Mouse (Mus musculus): ENCODE measurements around the gene Defb43. TPM values are rescaled to one million over a fixed set of nuclear protein-coding genes. Genes with fewer than 3 reads are reported as not detected.

Gene Defb43
- not detected in 2 replicates for polyA plus RNA-seq (2016; fragmentation: Nextera tagmentation; extraction: Ambion mirVana)

DNA sequence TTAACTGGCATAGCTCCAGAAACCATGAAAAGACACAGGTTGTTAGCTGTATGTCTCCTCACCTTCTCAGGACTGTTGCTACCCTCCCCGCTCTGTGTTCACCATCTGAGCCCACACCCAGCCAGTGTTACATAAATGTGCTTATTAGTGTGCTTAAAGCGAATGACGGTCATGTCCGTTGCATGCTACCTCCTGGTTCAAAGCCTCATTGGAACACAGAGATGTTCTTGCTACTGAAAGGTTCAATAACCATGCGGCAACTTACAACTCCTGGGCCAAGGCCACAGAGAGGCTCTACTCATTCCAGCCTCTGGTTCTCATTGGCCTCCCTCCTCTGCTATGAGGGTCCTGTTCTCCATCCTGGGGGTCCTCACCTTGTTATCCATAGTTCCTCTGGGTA is at the start of gene Defb43:
Defb43 (plus strand) TSS at position 301 of the 400 bp plus-strand sequence.
- Histone ChIP-seq H3K9me3 (no peaks in the 10 kb centered on the region), H3K27me3 (replicated peaks; ENCODE audit: low read depth, poor library complexity, severe bottlenecking) (no peaks in the 10 kb centered on the region), H3K4me3 (no peak within 1 kb of the TSS), H3K27ac (replicated peaks) (no peak within 1 kb of the TSS), H3K36me3 (replicated peaks) (no peaks in the 10 kb centered on the region), H3K4me1 (no peaks in the 10 kb centered on the region)
- DNase-seq (ENCODE audit: low spot score): no peak
- whole genome bisulfite sequencing: 95% methylated on average over 5 of the region's 5 CpGs

GRCm38 (mm10) chr14:62963632-62964031 is 47.9 kb upstream of the Defb43 start:
- no peak for DNase-seq (ENCODE audit: low spot score)
- Histone ChIP-seq H3K4me1 (peaks cover 15% of the 10 kb centered on the region), H3K27me3 (replicated peaks; ENCODE audit: low read depth, poor library complexity, severe bottlenecking) (no peaks in the 10 kb centered on the region), H3K36me3 (replicated peaks) (peaks cover 17% of the 10 kb centered on the region), H3K27ac (replicated peaks) (no peak overlapping the region), H3K9me3 (no peaks in the 10 kb centered on the region), H3K4me3 (no peak overlapping the region)
- 85% methylated on average over 4 of the region's 4 CpGs for WGBS

GRCm38 (mm10) chr14:62965342-62965741 is 46.2 kb upstream of the Defb43 start:
- Histone ChIP-seq H3K27me3 (replicated peaks; ENCODE audit: low read depth, poor library complexity, severe bottlenecking) (no peaks in the 10 kb centered on the region), H3K36me3 (replicated peaks) (0 out of 2 replicates have a peak, but pooled peaks cover 3% of the 10 kb centered on the region), H3K4me3 (peak overlapping the region; percentile 51), H3K4me1 (peaks cover 15% of the 10 kb centered on the region), H3K9me3 (no peaks in the 10 kb centered on the region), H3K27ac (replicated peaks) (0 out of 2 replicates have a peak overlapping the region, but pooled peaks have one; percentile 40)
- 85% methylated on average over 5 of the region's 5 CpGs for WGBS
- no peak for DNase-seq (ENCODE audit: low spot score)

DNA sequence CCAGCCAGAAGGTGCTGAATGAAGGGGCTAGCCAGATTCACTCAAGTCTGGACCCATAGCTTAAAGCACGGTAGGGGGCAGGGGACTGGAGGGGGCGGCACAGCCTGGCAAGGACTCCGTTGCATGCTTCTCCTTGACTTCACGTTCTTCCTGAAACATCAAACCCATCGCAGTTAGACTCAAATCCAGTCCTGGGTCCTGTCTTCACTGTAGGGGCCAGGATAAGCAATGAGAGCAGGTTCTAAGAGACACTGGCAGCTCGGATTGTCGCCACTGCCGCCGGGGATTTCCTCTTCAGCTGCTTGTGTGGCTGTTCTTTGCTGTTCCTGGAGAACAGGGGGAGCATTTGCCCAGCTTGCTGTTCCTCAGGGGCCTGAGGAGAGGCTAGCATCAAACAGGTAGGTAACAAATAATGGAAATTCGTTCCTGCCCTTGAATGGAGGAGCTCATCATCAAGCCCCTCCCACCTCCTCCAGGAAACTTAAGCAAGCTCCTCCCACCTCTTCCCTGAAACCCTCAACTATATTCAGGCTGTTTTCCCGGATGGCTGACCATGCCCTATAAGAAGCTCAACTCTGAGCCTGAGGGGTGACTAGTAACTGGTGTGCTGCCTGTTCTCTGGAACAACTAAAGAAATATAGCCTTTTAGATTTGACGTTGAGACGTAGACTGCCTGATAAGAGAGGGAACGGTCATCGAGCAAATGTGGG is 45.6 kb upstream of the Defb43 start:
- Histone ChIP-seq H3K27me3 (replicated peaks; ENCODE audit: low read depth, poor library complexity, severe bottlenecking) (no peaks in the 10 kb centered on the region), H3K27ac (replicated peaks) (peak overlapping the region; percentile 40), H3K9me3 (no peaks in the 10 kb centered on the region), H3K4me1 (peaks cover 20% of the 10 kb centered on the region), H3K36me3 (replicated peaks) (0 out of 2 replicates have a peak, but pooled peaks cover 3% of the 10 kb centered on the region), H3K4me3 (peak overlapping the region; percentile 51)
- 27% methylated on average over 15 of the region's 15 CpGs for WGBS
- no peak for DNase-seq (ENCODE audit: low spot score)

GRCm38 (mm10) chr14:62975046-62975445 is 36.5 kb upstream of the Defb43 start:
- Histone ChIP-seq H3K4me1 (peaks cover 13% of the 10 kb centered on the region; the same call in 1 of the 2 replicates), H3K27ac (replicated peaks) (no peak overlapping the region), H3K27me3 (replicated peaks; ENCODE audit: low read depth, poor library complexity, severe bottlenecking) (no peaks in the 10 kb centered on the region), H3K4me3 (no peak overlapping the region), H3K36me3 (replicated peaks) (no peaks in the 10 kb centered on the region), H3K9me3 (no peaks in the 10 kb centered on the region)
- 17% methylated on average over 5 of the region's 5 CpGs for WGBS
- peak; percentile 73 for DNase-seq (ENCODE audit: low spot score)

DNA sequence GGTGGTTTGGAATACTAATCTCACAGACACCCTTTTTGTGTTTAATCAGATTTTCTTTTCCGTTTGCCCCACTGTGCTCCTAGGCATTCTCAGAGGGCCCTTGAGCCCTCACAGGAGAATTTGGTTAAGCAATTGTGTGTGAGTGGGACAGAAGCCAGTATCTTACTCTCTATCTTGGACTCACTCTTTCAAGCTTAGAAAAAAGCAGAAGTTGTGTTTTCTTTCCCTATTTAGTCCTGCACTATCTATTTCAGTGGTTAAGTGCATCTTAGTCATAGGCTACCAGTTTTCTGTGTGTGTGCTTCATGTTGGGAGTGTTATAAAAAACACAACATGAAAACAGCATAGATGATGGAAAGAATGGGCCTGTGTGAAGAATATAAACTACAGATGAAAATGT is 31.8 kb upstream of the Defb43 start:
- Histone ChIP-seq H3K27ac (replicated peaks) (no peak overlapping the region), H3K27me3 (replicated peaks; ENCODE audit: low read depth, poor library complexity, severe bottlenecking) (no peaks in the 10 kb centered on the region), H3K9me3 (no peaks in the 10 kb centered on the region), H3K4me1 (0 out of 2 replicates have a peak, but pooled peaks cover 2% of the 10 kb centered on the region), H3K4me3 (no peak overlapping the region), H3K36me3 (replicated peaks) (no peaks in the 10 kb centered on the region)
- WGBS: 90% methylated on average over 1 of the region's 1 CpGs
- no peak for DNase-seq (ENCODE audit: low spot score)

DNA sequence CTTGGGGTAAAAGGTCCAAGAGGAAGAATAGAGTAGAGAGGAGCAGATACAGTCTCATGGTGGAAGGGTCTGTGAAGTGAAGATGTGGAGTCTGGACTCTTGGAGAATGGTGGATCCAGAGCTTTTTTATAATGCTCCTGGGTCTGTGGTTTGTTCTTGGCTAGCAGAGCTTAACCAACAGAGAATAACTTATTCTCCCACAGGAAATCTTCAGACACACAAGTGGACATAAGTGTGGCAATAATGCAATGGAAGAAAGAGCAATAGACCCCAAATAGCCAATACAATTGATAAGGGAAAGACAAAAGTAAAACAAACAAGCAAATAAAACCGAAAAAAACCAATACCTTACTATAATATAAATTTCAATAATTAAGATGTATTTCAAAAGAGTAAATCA is 27.2 kb upstream of the Defb43 start, which contains the start of gene Defb48:
Defb48 (minus strand) TSS at position 101 of the 400 bp plus-strand sequence.
- H3K4me3 ChIP-seq: no peak within 1 kb of the TSS
- H3K27me3 ChIP-seq (replicated peaks; ENCODE audit: low read depth, poor library complexity, severe bottlenecking): no peaks in the 10 kb centered on the region
- no peaks in the 10 kb centered on the region for H3K9me3 ChIP-seq
- no peaks in the 10 kb centered on the region for H3K4me1 ChIP-seq
- DNase-seq (ENCODE audit: low spot score): no peak
- H3K36me3 ChIP-seq (replicated peaks): no peaks in the 10 kb centered on the region
- no peak within 1 kb of the TSS for H3K27ac ChIP-seq (replicated peaks)
- 70% methylated on average over 1 of the region's 1 CpGs for WGBS

DNA sequence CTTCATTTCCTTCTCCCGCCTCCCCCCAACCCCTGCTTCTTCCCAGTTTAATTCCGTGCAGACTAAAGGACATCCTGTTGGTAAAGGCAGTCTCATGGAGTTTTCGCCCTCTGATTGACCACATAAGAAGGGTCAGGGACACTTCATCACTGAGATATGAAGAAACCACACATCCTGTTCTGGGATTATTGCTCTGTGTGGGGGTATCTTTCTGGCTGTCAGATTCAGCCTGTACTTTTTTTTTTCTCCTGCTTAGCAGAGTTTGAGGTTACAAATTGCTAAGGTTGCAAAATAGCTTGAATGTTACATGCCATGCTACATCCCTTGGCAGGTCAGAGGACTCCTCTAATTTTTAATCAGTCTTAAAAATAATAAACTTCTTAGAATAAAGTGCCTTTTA is 20.3 kb upstream of the Defb43 start:
- Histone ChIP-seq H3K27ac (replicated peaks) (no peak overlapping the region), H3K9me3 (no peaks in the 10 kb centered on the region), H3K4me3 (no peak overlapping the region), H3K4me1 (peaks cover 7% of the 10 kb centered on the region; the same call in 1 of the 2 replicates), H3K27me3 (replicated peaks; ENCODE audit: low read depth, poor library complexity, severe bottlenecking) (no peaks in the 10 kb centered on the region), H3K36me3 (replicated peaks) (no peaks in the 10 kb centered on the region)
- 79% methylated on average over 3 of the region's 3 CpGs for WGBS
- no peak for DNase-seq (ENCODE audit: low spot score)

GRCm38 (mm10) chr14:62991849-62992510 is 19.6 kb upstream of the Defb43 start:
- DNase-seq (ENCODE audit: low spot score): no peak
- 68% methylated on average over 7 of the region's 7 CpGs for whole genome bisulfite sequencing
- H3K27me3 ChIP-seq (replicated peaks; ENCODE audit: low read depth, poor library complexity, severe bottlenecking): no peaks in the 10 kb centered on the region

DNA sequence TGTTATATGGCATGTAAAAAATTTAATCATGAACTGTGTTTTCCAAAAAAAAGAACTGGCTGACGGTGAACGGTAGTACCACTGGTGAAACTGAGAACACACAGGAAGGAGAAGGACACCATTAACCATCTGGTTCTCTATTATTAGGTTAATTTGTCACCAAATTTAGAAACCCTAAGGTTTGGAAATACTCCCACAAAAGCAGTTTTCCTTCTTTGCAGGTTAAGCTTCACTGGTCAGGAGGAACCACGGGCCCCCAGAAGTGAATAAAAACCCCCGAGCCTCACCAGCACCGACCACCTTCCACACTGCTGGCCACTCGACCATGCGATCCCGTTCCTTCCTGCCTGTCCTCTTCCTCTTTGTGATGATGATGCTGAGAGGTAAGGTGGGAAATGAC is 13.8 kb upstream of the Defb43 start, which contains the start of gene Defb47:
Defb47 (plus strand) TSS at position 301 of the 400 bp plus-strand sequence.
- 90% methylated on average over 8 of the region's 8 CpGs for WGBS
- no peak within 1 kb of the TSS for H3K4me3 ChIP-seq
- H3K27ac ChIP-seq (replicated peaks): no peak within 1 kb of the TSS
- H3K4me1 ChIP-seq: peaks cover 7% of the 10 kb centered on the region; the same call in 1 of the 2 replicates
- no peak for DNase-seq (ENCODE audit: low spot score)
- no peaks in the 10 kb centered on the region for H3K27me3 ChIP-seq (replicated peaks; ENCODE audit: low read depth, poor library complexity, severe bottlenecking)
- H3K36me3 ChIP-seq (replicated peaks): no peaks in the 10 kb centered on the region
- H3K9me3 ChIP-seq: no peaks in the 10 kb centered on the region

More at GRCm38 (mm10) chr14:62991849-62992510, 19.6 kb upstream of the Defb43 start:
- Histone ChIP-seq H3K4me1 (peaks cover 7% of the 10 kb centered on the region; the same call in 1 of the 2 replicates), H3K36me3 (replicated peaks) (no peaks in the 10 kb centered on the region), H3K9me3 (no peaks in the 10 kb centered on the region), H3K27ac (replicated peaks) (no peak overlapping the region), H3K4me3 (no peak overlapping the region)

DNA sequence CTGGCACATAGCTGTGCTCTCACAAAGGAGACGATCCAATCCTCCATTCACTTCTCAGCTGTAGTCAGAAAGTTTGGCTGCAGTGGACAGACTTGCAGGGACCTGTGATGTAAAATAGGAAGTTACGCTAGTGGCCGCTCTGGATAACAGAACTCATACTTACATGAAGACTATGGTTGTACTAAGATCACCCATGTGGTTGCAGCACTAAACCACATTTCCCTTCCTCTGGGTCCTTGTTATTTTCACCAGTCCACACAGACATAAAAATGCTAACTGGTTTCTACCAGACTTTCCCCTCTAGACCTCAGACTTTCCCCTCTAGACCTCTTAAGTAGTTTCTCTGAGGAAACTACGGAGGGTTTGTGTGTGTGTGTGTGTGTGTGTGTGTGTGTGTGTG is 12.6 kb upstream of the Defb43 start:
- Histone ChIP-seq H3K27me3 (replicated peaks; ENCODE audit: low read depth, poor library complexity, severe bottlenecking) (no peaks in the 10 kb centered on the region), H3K27ac (replicated peaks) (no peak overlapping the region), H3K4me3 (no peak overlapping the region), H3K9me3 (no peaks in the 10 kb centered on the region), H3K36me3 (replicated peaks) (no peaks in the 10 kb centered on the region), H3K4me1 (no peaks in the 10 kb centered on the region)
- no peak for DNase-seq (ENCODE audit: low spot score)
- WGBS: 90% methylated on average over 4 of the region's 4 CpGs

- Histone ChIP-seq H3K9me3 (no peaks in the 10 kb centered on the region), H3K4me1 (no peaks in the 10 kb centered on the region), H3K27ac (replicated peaks) (no peak overlapping the region), H3K4me3 (no peak overlapping the region), H3K36me3 (replicated peaks) (no peaks in the 10 kb centered on the region), H3K27me3 (replicated peaks; ENCODE audit: low read depth, poor library complexity, severe bottlenecking) (no peaks in the 10 kb centered on the region)
- DNase-seq (ENCODE audit: low spot score): no peak
- whole genome bisulfite sequencing: 77% methylated on average over 2 of the region's 2 CpGs
Measured at GRCm38 (mm10) chr14:63002588-63002987, 9.0 kb upstream of the Defb43 start.

GRCm38 (mm10) chr14:63013082-63013481 is 1.5 kb downstream of the Defb43 start:
- no peak overlapping the region for H3K4me3 ChIP-seq
- no peaks in the 10 kb centered on the region for H3K9me3 ChIP-seq
- 87% methylated on average over 4 of the region's 4 CpGs for WGBS
- no peak overlapping the region for H3K27ac ChIP-seq (replicated peaks)
- H3K27me3 ChIP-seq (replicated peaks; ENCODE audit: low read depth, poor library complexity, severe bottlenecking): no peaks in the 10 kb centered on the region
- H3K4me1 ChIP-seq: no peaks in the 10 kb centered on the region
- no peak for DNase-seq (ENCODE audit: low spot score)
- no peaks in the 10 kb centered on the region for H3K36me3 ChIP-seq (replicated peaks)
